Comparison of ENCODE assay signal across 8 mouse cellular contexts in the genomic region with DNA sequence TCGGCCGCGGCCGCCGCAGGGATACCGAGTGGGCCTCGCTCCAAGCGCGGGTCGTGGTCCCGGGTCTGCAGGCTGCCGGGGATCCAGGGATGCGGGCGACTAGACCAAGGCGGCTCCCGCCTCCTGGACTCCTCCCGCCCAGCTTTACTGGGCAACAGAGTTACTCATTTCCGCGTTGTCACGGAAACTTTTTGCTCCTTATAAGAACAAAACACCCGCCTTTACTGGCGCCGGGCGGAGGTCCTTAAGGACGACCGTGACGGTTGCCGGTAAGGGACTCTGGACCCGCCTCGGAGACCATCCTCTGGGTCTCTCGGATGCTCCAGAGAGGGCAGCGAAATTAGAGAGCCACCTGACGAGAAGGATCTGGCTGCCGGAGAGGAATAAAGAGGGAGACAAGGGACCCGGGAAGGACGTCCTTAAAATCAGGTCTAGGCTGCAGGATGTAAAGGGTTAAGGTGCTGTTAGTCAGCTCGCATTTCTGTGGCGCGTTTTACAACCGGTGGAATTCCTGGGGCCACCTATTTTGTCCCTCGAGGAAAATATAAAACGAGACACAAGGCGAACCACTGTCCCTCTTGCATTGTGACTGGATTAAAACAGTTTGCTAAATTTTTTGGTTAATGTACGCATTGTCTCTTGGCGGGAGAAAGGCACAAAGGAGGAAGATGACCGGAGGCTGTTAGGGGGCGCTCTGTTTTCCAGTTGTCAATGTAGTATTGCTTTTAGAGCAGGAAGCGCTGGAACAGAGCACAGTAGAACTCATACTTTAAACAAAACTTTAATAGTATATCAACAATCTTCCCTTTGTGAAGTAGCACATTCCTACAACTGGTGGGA. TPM values are rescaled to one million over a fixed set of nuclear protein-coding genes. Genes with fewer than 3 reads are reported as not detected.
DNase-seq lines count a peak whose midpoint lies in the region; ATAC-seq and TF ChIP-seq lines count a peak whose summit lies in the region.

Gene Cfap43, minus strand, starts transcription at position 162 of the 840 bp plus-strand sequence.
Gene Itprip, minus strand, starts transcription at position 174 of the 840 bp plus-strand sequence.

- peak within 1 kb of the TSS; percentile 78 for H3K9ac ChIP-seq in forebrain, embryonic 12.5 days
- H3K9ac ChIP-seq in liver, embryonic 16.5 days (ENCODE audit: low read depth, low read length), result peak within 1 kb of the TSS; percentile 85
- H3K9ac ChIP-seq in neural tube, embryonic 12.5 days, result peak within 1 kb of the TSS; percentile 82

- DNase-seq in adrenal gland, postnatal 4 days (ENCODE audit: low spot score in 2 of 2), result peak; percentile 41 to 65
- DNase-seq in heart, postnatal 10 days, result peak; percentile 92 to 93
- peak; percentile 82 to 91 for DNase-seq in kidney, postnatal 4 days
- DNase-seq in telencephalon, adult 2 months (ENCODE audit: low read depth, low spot score), result peak; percentile 44

- H3K4me1 ChIP-seq in forebrain, embryonic 12.5 days, result peaks cover 27% of the 10 kb centered on the region
- H3K4me1 ChIP-seq in liver, embryonic 16.5 days (ENCODE audit: control insufficient read depth, low read depth, low read length), result peaks cover 18% of the 10 kb centered on the region
- peaks cover 28% of the 10 kb centered on the region for H3K4me1 ChIP-seq in neural tube, embryonic 12.5 days

- peaks cover 48% of the 10 kb centered on the region for H3K79me2 ChIP-seq in C2C12 (ENCODE audit: control insufficient read depth, insufficient read depth)

- intact Hi-C loops in heart, postnatal 10 days (cut with DNase I), result loop anchor here (2.0 kb wide), 2 partner anchors 17 to 33 kb away; no protein-coding TSS in a partner anchor

- peak within 1 kb of the TSS; percentile 99 for H3ac ChIP-seq in C2C12 (ENCODE audit: control insufficient read depth, insufficient read length, low read depth)

- ATAC-seq in forebrain, embryonic 12.5 days (ENCODE audit: low FRiP score), result peak; percentile 80
- peak; percentile 73 for ATAC-seq in liver, embryonic 16.5 days (ENCODE audit: low read depth)
- ATAC-seq in neural tube, embryonic 12.5 days (ENCODE audit: low FRiP score, low read depth), result peak; percentile 74

- H3K4me3 ChIP-seq in C2C12 (ENCODE audit: insufficient read depth, poor library complexity, severe bottlenecking), result peak within 1 kb of the TSS; percentile 74
- peak within 1 kb of the TSS; percentile 78 for H3K4me3 ChIP-seq in forebrain, embryonic 12.5 days (replicated peaks)
- H3K4me3 ChIP-seq in liver, embryonic 16.5 days (ENCODE audit: low read depth, low read length), result peak within 1 kb of the TSS; percentile 81
- peak within 1 kb of the TSS; percentile 78 for H3K4me3 ChIP-seq in neural tube, embryonic 12.5 days

- no peaks in the 10 kb centered on the region for H3K9me3 ChIP-seq in forebrain, embryonic 12.5 days
- no peaks in the 10 kb centered on the region for H3K9me3 ChIP-seq in liver, embryonic 16.5 days (replicated peaks; ENCODE audit: control insufficient read depth, low read length)
- no peaks in the 10 kb centered on the region for H3K9me3 ChIP-seq in neural tube, embryonic 12.5 days

- peaks cover 46% of the 10 kb centered on the region for H3K79me3 ChIP-seq in C2C12 (ENCODE audit: low read depth)

- peak within 1 kb of the TSS; percentile 89 for H3K27ac ChIP-seq in forebrain, embryonic 12.5 days
- H3K27ac ChIP-seq in liver, embryonic 16.5 days (ENCODE audit: low read length), result peak within 1 kb of the TSS; percentile 77
- peak within 1 kb of the TSS; percentile 43; the same call in 1 of the 2 replicates for H3K27ac ChIP-seq in neural tube, embryonic 12.5 days

- under 1% methylated on average over 48 of the region's 48 CpGs for WGBS in forebrain, embryonic 12.5 days
- under 1% methylated on average over 48 of the region's 48 CpGs for WGBS in liver, embryonic 16.5 days (ENCODE audit: insufficient replicate concordance)
- WGBS in neural tube, embryonic 12.5 days, result under 1% methylated on average over 48 of the region's 48 CpGs

- TF ChIP-seq CTCF in C2C12 (IDR thresholded peaks at IDR 0.05; ENCODE audit: control insufficient read depth, insufficient read depth, insufficient read length), result no peak

- H3K36me3 ChIP-seq in C2C12 (ENCODE audit: control insufficient read depth, insufficient read depth), result peaks cover 14% of the 10 kb centered on the region
- H3K36me3 ChIP-seq in forebrain, embryonic 12.5 days (replicated peaks), result no peaks in the 10 kb centered on the region
- H3K36me3 ChIP-seq in liver, embryonic 16.5 days (ENCODE audit: control insufficient read depth, insufficient read depth), result no peaks in the 10 kb centered on the region
- no peaks in the 10 kb centered on the region for H3K36me3 ChIP-seq in neural tube, embryonic 12.5 days

- H3K4me2 ChIP-seq in forebrain, embryonic 12.5 days, result peak within 1 kb of the TSS; percentile 66
- H3K4me2 ChIP-seq in liver, embryonic 16.5 days (ENCODE audit: low read depth, low read length), result peak within 1 kb of the TSS; percentile 87
- peak within 1 kb of the TSS; percentile 82 for H3K4me2 ChIP-seq in neural tube, embryonic 12.5 days (replicated peaks)

- no peaks in the 10 kb centered on the region for H3K27me3 ChIP-seq in C2C12 (ENCODE audit: control insufficient read depth, insufficient read depth, insufficient read length)
- no peaks in the 10 kb centered on the region for H3K27me3 ChIP-seq in forebrain, embryonic 12.5 days
- H3K27me3 ChIP-seq in liver, embryonic 16.5 days (ENCODE audit: control insufficient read depth, insufficient read depth, low read depth, low read length), result no peaks in the 10 kb centered on the region
- no peaks in the 10 kb centered on the region for H3K27me3 ChIP-seq in neural tube, embryonic 12.5 days (replicated peaks)

TF ChIP-seq in C2C12, 6 proteins besides CTCF, POLR2A, EP300 and RAD21:
- TF ChIP-seq MYOG (IDR thresholded peaks at IDR 0.05; ENCODE audit: control insufficient read depth, extremely low read depth, insufficient read length) (no peak), USF1 (IDR thresholded peaks at IDR 0.05; ENCODE audit: low read depth) (peak; percentile 1), MYOD1 (IDR thresholded peaks at IDR 0.05; ENCODE audit: control insufficient read depth, insufficient read length, low read depth) (no peak), CEBPB (IDR thresholded peaks at IDR 0.05; ENCODE audit: low read depth) (peak; percentile 1), FOSL1 (IDR thresholded peaks at IDR 0.05; ENCODE audit: insufficient read depth, low read length, poor library complexity, severe bottlenecking) (peak; percentile 58), MAX (IDR thresholded peaks at IDR 0.05) (peak; percentile 59)

RNA-seq across cellular contexts. Expression of gene Cfap43, which starts in this region (rescaled TPM):
- 0.07 TPM for polyA plus RNA-seq in C2C12 (2012; fragmentation: generic; extraction: Trizol)
- under 1 TPM; 0.22 to 0.31 TPM for total RNA-seq in adrenal gland, postnatal 4 days (2021)
- 0.22 and 0.37 TPM in 2 replicates for polyA plus RNA-seq in forebrain, embryonic 12.5 days (2016; fragmentation: Nextera tagmentation; extraction: Ambion mirVana)
- total RNA-seq in heart, postnatal 10 days (2021), result under 1 TPM in 1 of 2 experiments, not detected in 1; 0.24 TPM
- 0.01 TPM in 1 of 2 replicates, not detected in the other for polyA plus RNA-seq in liver, embryonic 16.5 days (2015; fragmentation: Nextera tagmentation; extraction: Ambion mirVana)
- 0.04 and 0.18 TPM in 2 replicates for polyA plus RNA-seq in neural tube, embryonic 12.5 days (2016; fragmentation: Nextera tagmentation; extraction: Ambion mirVana)

RNA-seq across cellular contexts. Expression of gene Itprip, which starts in this region (rescaled TPM):
- polyA plus RNA-seq in C2C12 (2012; fragmentation: generic; extraction: Trizol), result 66.5 TPM
- 10 to 100 TPM; 19.2 to 20.4 TPM for total RNA-seq in adrenal gland, postnatal 4 days (2021)
- polyA plus RNA-seq in forebrain, embryonic 12.5 days (2016; fragmentation: Nextera tagmentation; extraction: Ambion mirVana), result 17.9 and 19.8 TPM in 2 replicates
- total RNA-seq in heart, postnatal 10 days (2021), result 10 to 100 TPM; 11.1 to 13.3 TPM
- polyA plus RNA-seq in liver, embryonic 16.5 days (2015; fragmentation: Nextera tagmentation; extraction: Ambion mirVana), result 4.0 and 4.3 TPM in 2 replicates
- 15.4 and 16.4 TPM in 2 replicates for polyA plus RNA-seq in neural tube, embryonic 12.5 days (2016; fragmentation: Nextera tagmentation; extraction: Ambion mirVana)

Comparison
In these comparisons a context has a peak if more than half of its experiments do, and no peak if none do; other contexts are left out.
1. Peak in every context shown above with its lines: DNase-seq, ATAC-seq, H3K4me3 ChIP-seq and H3K27ac ChIP-seq.